Mouse (Mus musculus): ENCODE data around the gene Hbq1b. TPM values are rescaled to one million over a fixed set of nuclear protein-coding genes. Genes with fewer than 3 reads are reported as not detected.
A peak's percentile ranks its signal among the peaks of the same experiment; 100 is the strongest.

The Hbq1b gene
- polyA plus RNA-seq, 1 experiment from 2014 or later, result 4.9 TPM

GRCm38 (mm10) chr11:32265117-32265738, 21.5 kb upstream of the Hbq1b start:
- no peak for ATAC-seq (ENCODE audit: insufficient number of reproducible peaks, low FRiP score, low TSS enrichment, low read depth)
- H3K4me1 ChIP-seq (ENCODE audit: control insufficient read depth, insufficient read depth, low read length), result no peaks in the 10 kb centered on the region; the same call in 1 of the 2 replicates
- no peak overlapping the region for H3K4me3 ChIP-seq (ENCODE audit: low read depth, low read length)
- no peak overlapping the region for H3K27ac ChIP-seq (replicated peaks; ENCODE audit: low read depth, low read length)
- 98% methylated on average over 3 of the region's 3 CpGs for whole genome bisulfite sequencing
- no peak overlapping the region for H3K9ac ChIP-seq (ENCODE audit: low read length)
- H3K9me3 ChIP-seq (ENCODE audit: control insufficient read depth, low read length), result no peaks in the 10 kb centered on the region
- no peaks in the 10 kb centered on the region for H3K27me3 ChIP-seq (ENCODE audit: control insufficient read depth, insufficient read depth, low read length)
- H3K4me2 ChIP-seq (ENCODE audit: low read depth, severe bottlenecking), result no peak overlapping the region
- DNase-seq (ENCODE audit: low spot score), result no peak
- H3K36me3 ChIP-seq (ENCODE audit: control insufficient read depth, insufficient read depth, low read length), result no peaks in the 10 kb centered on the region

GRCm38 (mm10) chr11:32266194-32266593, 20.6 kb upstream of the Hbq1b start:
- Histone ChIP-seq H3K27ac (replicated peaks; ENCODE audit: low read depth, low read length) (no peak overlapping the region), H3K4me2 (ENCODE audit: low read depth, severe bottlenecking) (no peak overlapping the region; the same call in 1 of the 2 replicates), H3K4me3 (ENCODE audit: low read depth, low read length) (no peak overlapping the region), H3K9ac (ENCODE audit: low read length) (no peak overlapping the region), H3K27me3 (ENCODE audit: control insufficient read depth, insufficient read depth, low read length) (no peaks in the 10 kb centered on the region), H3K9me3 (ENCODE audit: control insufficient read depth, low read length) (no peaks in the 10 kb centered on the region), H3K36me3 (ENCODE audit: control insufficient read depth, insufficient read depth, low read length) (no peaks in the 10 kb centered on the region), H3K4me1 (ENCODE audit: control insufficient read depth, insufficient read depth, low read length) (no peaks in the 10 kb centered on the region; the same call in 1 of the 2 replicates)
- ATAC-seq (ENCODE audit: insufficient number of reproducible peaks, low FRiP score, low TSS enrichment, low read depth) (no peak), DNase-seq (ENCODE audit: low spot score) (no peak)
- 94% methylated on average over 6 of the region's 6 CpGs for WGBS

DNA sequence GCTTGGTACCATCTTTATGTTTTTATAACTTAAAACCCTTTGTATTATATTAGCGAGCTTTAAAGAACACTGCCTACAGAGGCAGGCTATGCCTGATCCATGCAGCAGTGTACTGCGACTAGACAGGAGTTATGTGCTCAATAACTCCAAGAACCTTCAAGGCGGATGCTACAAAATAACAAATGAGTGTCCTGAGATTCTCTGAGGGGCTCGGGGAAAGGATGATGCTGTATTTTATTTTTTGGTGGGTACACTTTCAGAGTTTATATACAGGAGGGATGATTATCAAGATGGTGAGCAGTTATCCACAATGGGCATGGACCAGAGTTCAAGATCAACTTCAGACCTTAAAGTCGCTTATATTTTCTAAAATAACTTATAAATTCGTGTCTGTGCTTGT, 20.0 kb upstream of the Hbq1b start:
- H3K27ac ChIP-seq (replicated peaks; ENCODE audit: low read depth, low read length), result peak overlapping the region; percentile 93; the same call in 1 of the 2 replicates
- no peaks in the 10 kb centered on the region for H3K9me3 ChIP-seq (ENCODE audit: control insufficient read depth, low read length)
- H3K4me2 ChIP-seq (ENCODE audit: low read depth, severe bottlenecking), result peak overlapping the region; percentile 63
- ATAC-seq (ENCODE audit: insufficient number of reproducible peaks, low FRiP score, low TSS enrichment, low read depth) (no peak), DNase-seq (ENCODE audit: low spot score) (no peak)
- no peaks in the 10 kb centered on the region for H3K27me3 ChIP-seq (ENCODE audit: control insufficient read depth, insufficient read depth, low read length)
- peak overlapping the region; percentile 75 for H3K4me3 ChIP-seq (ENCODE audit: low read depth, low read length)
- 36% methylated on average over 6 of the region's 6 CpGs for WGBS
- H3K4me1 ChIP-seq (ENCODE audit: control insufficient read depth, insufficient read depth, low read length), result no peaks in the 10 kb centered on the region; the same call in 1 of the 2 replicates
- H3K9ac ChIP-seq (ENCODE audit: low read length), result peak overlapping the region; percentile 97
- no peaks in the 10 kb centered on the region for H3K36me3 ChIP-seq (ENCODE audit: control insufficient read depth, insufficient read depth, low read length)

GRCm38 (mm10) chr11:32267188-32267884, 19.4 kb upstream of the Hbq1b start, which contains the start of gene Nprl3:
Nprl3 (minus strand) TSS chr11:32267707.
- ATAC-seq (ENCODE audit: insufficient number of reproducible peaks, low FRiP score, low TSS enrichment, low read depth), result peak; percentile 98
- WGBS, result under 1% methylated on average over 54 of the region's 54 CpGs
- H3K9me3 ChIP-seq (ENCODE audit: control insufficient read depth, low read length), result no peaks in the 10 kb centered on the region

GRCm38 (mm10) chr11:32267964-32268363, 18.8 kb upstream of the Hbq1b start:
- H3K9ac ChIP-seq (ENCODE audit: low read length), result peak overlapping the region; percentile 97
- no peak for DNase-seq (ENCODE audit: low spot score)
- no peaks in the 10 kb centered on the region for H3K9me3 ChIP-seq (ENCODE audit: control insufficient read depth, low read length)

More at GRCm38 (mm10) chr11:32267188-32267884, 19.4 kb upstream of the Hbq1b start, which contains the start of gene Nprl3:
- peak within 1 kb of the TSS; percentile 97 for H3K9ac ChIP-seq (ENCODE audit: low read length)
- peak within 1 kb of the TSS; percentile 63 for H3K4me2 ChIP-seq (ENCODE audit: low read depth, severe bottlenecking)
- no peaks in the 10 kb centered on the region for H3K27me3 ChIP-seq (ENCODE audit: control insufficient read depth, insufficient read depth, low read length)
- no peaks in the 10 kb centered on the region for H3K36me3 ChIP-seq (ENCODE audit: control insufficient read depth, insufficient read depth, low read length)
- no peaks in the 10 kb centered on the region; the same call in 1 of the 2 replicates for H3K4me1 ChIP-seq (ENCODE audit: control insufficient read depth, insufficient read depth, low read length)
- H3K4me3 ChIP-seq (ENCODE audit: low read depth, low read length), result peak within 1 kb of the TSS; percentile 75
- DNase-seq (ENCODE audit: low spot score), result peak; percentile 96
- peak within 1 kb of the TSS; percentile 93 for H3K27ac ChIP-seq (replicated peaks; ENCODE audit: low read depth, low read length)

DNA sequence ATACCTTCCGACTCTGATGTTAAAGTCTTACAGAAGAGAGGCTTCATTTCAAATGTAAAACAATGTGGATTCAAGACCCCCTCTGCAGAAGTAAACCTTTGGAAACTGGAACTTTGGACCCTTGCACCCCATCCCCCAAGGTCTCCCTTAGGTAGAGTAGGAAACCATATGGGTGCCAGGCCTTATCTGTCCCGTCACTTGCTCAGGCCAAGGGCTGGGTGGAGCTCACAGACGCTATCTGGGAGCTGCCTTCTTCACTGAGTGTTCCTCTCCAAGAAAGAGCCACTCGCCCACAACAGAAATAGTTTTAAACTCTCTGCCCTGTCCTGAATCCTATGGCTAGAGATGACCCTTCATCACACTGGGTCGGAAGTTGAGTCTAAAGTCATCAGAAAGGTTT, 17.8 kb upstream of the Hbq1b start:
- no peak overlapping the region for H3K4me2 ChIP-seq (ENCODE audit: low read depth, severe bottlenecking)
- H3K4me3 ChIP-seq (ENCODE audit: low read depth, low read length), result no peak overlapping the region
- ATAC-seq (ENCODE audit: insufficient number of reproducible peaks, low FRiP score, low TSS enrichment, low read depth), result no peak
- no peak for DNase-seq (ENCODE audit: low spot score)
- no peaks in the 10 kb centered on the region for H3K36me3 ChIP-seq (ENCODE audit: control insufficient read depth, insufficient read depth, low read length)
- H3K27me3 ChIP-seq (ENCODE audit: control insufficient read depth, insufficient read depth, low read length), result no peaks in the 10 kb centered on the region
- 80% methylated on average over 5 of the region's 5 CpGs for WGBS
- H3K9me3 ChIP-seq (ENCODE audit: control insufficient read depth, low read length), result no peaks in the 10 kb centered on the region
- no peaks in the 10 kb centered on the region for H3K4me1 ChIP-seq (ENCODE audit: control insufficient read depth, insufficient read depth, low read length)
- no peak overlapping the region for H3K9ac ChIP-seq (ENCODE audit: low read length)
- no peak overlapping the region for H3K27ac ChIP-seq (replicated peaks; ENCODE audit: low read depth, low read length)

More at GRCm38 (mm10) chr11:32267964-32268363, 18.8 kb upstream of the Hbq1b start:
- peak; percentile 10; the same call in 1 of the 2 replicates for ATAC-seq (ENCODE audit: insufficient number of reproducible peaks, low FRiP score, low TSS enrichment, low read depth)
- H3K4me3 ChIP-seq (ENCODE audit: low read depth, low read length), result peak overlapping the region; percentile 75
- H3K36me3 ChIP-seq (ENCODE audit: control insufficient read depth, insufficient read depth, low read length), result no peaks in the 10 kb centered on the region
- no peaks in the 10 kb centered on the region for H3K4me1 ChIP-seq (ENCODE audit: control insufficient read depth, insufficient read depth, low read length)
- peak overlapping the region; percentile 93 for H3K27ac ChIP-seq (replicated peaks; ENCODE audit: low read depth, low read length)
- WGBS, result 34% methylated on average over 5 of the region's 5 CpGs
- H3K4me2 ChIP-seq (ENCODE audit: low read depth, severe bottlenecking), result peak overlapping the region; percentile 63
- no peaks in the 10 kb centered on the region for H3K27me3 ChIP-seq (ENCODE audit: control insufficient read depth, insufficient read depth, low read length)

GRCm38 (mm10) chr11:32271178-32271577, 15.6 kb upstream of the Hbq1b start:
- Histone ChIP-seq H3K36me3 (ENCODE audit: control insufficient read depth, insufficient read depth, low read length) (no peaks in the 10 kb centered on the region), H3K4me3 (ENCODE audit: low read depth, low read length) (no peak overlapping the region), H3K4me1 (ENCODE audit: control insufficient read depth, insufficient read depth, low read length) (no peaks in the 10 kb centered on the region), H3K27me3 (ENCODE audit: control insufficient read depth, insufficient read depth, low read length) (no peaks in the 10 kb centered on the region), H3K4me2 (ENCODE audit: low read depth, severe bottlenecking) (no peak overlapping the region), H3K9ac (ENCODE audit: low read length) (no peak overlapping the region), H3K9me3 (ENCODE audit: control insufficient read depth, low read length) (no peaks in the 10 kb centered on the region), H3K27ac (replicated peaks; ENCODE audit: low read depth, low read length) (no peak overlapping the region)
- WGBS, result 36% methylated on average over 4 of the region's 4 CpGs
- no peak for DNase-seq (ENCODE audit: low spot score)
- ATAC-seq (ENCODE audit: insufficient number of reproducible peaks, low FRiP score, low TSS enrichment, low read depth), result no peak

DNA sequence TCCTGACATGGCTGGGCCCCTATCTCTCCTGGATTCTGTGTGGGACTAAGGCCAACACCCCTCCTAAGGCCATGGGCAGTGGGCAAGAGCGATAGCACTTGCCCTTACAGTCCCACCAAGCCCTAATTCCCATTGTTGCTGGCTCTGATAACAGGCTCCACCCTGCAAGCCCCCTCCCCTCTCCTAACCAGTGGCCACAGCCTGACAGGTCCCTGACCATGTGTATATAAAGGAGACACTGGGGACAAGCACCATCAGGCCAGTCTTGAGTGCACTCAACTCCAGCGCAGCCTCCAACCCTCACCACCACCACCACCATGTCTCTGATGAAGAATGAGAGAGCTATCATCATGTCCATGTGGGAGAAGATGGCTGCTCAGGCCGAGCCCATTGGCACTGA, 10.4 kb upstream of the Hbq1b start, which contains the start of gene Hba-x:
Gene Hba-x (plus strand): TSS at position 54 of the 400 bp plus-strand sequence.
- ATAC-seq (ENCODE audit: insufficient number of reproducible peaks, low FRiP score, low TSS enrichment, low read depth) (peak; percentile 37; the same call in 1 of the 2 replicates), DNase-seq (ENCODE audit: low spot score) (no peak)
- Histone ChIP-seq H3K4me2 (ENCODE audit: low read depth, severe bottlenecking) (no peak within 1 kb of the TSS), H3K27me3 (ENCODE audit: control insufficient read depth, insufficient read depth, low read length) (no peaks in the 10 kb centered on the region), H3K4me1 (ENCODE audit: control insufficient read depth, insufficient read depth, low read length) (no peaks in the 10 kb centered on the region), H3K9me3 (ENCODE audit: control insufficient read depth, low read length) (no peaks in the 10 kb centered on the region), H3K9ac (ENCODE audit: low read length) (no peak within 1 kb of the TSS), H3K4me3 (ENCODE audit: low read depth, low read length) (no peak within 1 kb of the TSS), H3K27ac (replicated peaks; ENCODE audit: low read depth, low read length) (no peak within 1 kb of the TSS), H3K36me3 (ENCODE audit: control insufficient read depth, insufficient read depth, low read length) (no peaks in the 10 kb centered on the region)
- WGBS, result 68% methylated on average over 3 of the region's 3 CpGs

Data from limb, embryonic 11.5 days (tissue).